Mouse (Mus musculus): ENCODE data around the gene Vamp5. TPM values are rescaled to one million over a fixed set of nuclear protein-coding genes. Genes with fewer than 3 reads are reported as not detected.

Vamp5 gene
- polyA plus RNA-seq, 1 experiment, result 5.3 TPM

DNA sequence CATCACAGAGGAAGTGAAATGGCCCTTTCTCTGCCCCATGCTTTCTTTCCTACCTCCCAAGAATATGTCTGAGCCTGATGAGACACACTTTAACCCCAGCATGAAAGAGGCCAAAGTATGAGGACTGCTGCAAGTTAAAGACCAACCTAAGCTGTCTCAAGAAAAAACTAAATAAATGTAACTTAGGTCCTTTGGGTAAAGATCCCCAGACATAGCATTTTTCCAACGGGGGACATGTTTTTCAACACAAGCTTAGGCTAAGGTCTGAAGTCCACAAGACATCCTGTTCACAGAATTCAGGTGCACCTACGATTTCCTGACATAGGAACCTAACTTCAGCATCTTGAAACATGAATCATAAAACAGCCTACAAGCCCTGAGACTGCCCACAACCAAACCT, 30.1 kb downstream of the Vamp5 start:
- TF ChIP-seq POLR2A (IDR thresholded peaks at IDR 0.05; ENCODE audit: borderline replicate concordance, low read depth, low read length) (no peak), CTCF (IDR thresholded peaks at IDR 0.05; ENCODE audit: low read depth, low read length) (no peak)
- Histone ChIP-seq H3K4me3 (ENCODE audit: insufficient read depth, low read length) (no peak overlapping the region), H3K27ac (ENCODE audit: insufficient read depth, low read depth, low read length) (peak overlapping the region; percentile 15; the same call in 1 of the 2 replicates), H3K4me1 (ENCODE audit: control insufficient read depth, insufficient read depth, low read length) (peaks cover 50% of the 10 kb centered on the region)

DNA sequence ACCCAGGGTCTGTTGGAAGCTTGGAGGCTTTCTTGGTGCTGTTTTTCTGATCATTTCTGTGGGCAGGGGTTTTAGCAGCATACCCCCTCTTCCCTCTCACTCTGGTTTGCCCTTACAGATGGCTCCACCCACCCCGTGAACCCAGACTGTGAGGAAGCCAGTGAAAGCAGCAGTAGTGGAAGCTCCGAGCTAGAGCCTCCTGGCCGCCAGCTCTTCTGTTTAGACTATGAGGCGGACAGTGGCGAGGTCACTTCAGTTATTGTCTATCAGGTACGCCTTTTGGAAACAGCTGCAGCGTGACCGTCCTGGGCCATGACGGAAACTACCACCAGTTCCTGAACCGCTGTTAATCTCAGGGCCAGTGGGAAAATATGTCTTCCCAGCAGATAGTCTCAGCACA, 31.9 kb downstream of the Vamp5 start:
- peaks cover 47% of the 10 kb centered on the region for H3K4me1 ChIP-seq (ENCODE audit: control insufficient read depth, insufficient read depth, low read length)
- H3K27ac ChIP-seq (ENCODE audit: insufficient read depth, low read depth, low read length), result peak overlapping the region; percentile 40

DNA sequence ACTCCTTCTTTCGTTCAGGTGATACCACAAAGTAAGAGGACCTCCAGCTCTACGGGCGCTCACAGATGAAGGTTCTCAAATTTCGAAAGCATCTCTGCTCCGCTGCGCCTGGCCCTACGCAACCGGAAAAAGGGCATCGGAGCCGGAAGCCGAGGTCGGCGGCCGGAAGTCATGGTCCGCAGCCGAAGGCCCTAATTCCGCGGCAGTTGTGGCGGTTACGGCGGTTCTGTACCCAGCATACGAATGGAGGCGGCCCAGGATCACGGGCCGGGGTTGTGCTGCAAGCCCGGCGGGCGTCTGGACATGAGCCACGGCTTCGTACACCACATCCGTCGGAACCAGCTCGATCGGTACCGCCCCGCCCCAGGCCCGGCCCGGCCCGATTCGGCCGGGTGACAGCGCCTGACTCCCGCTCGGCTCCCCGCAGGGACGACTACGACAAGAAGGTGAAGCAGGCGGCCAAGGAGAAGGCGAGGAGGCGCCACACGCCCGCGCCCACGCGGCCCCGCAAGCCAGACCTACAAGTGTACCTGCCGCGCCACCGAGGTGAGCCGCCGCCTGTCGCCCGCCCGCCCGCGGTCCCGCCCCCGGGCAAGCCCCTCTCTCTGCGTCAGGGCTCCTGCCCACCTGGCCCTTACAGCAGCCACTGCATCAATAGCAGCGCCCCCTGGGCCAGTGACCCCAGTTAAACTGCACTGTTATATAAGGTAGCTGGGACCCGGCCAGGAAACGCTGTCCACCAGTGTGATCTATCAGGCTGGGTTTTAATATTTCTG, 32.9 kb downstream of the Vamp5 start, which contains the start of gene 0610030E20Rik:
0610030E20Rik (plus strand) TSS at position 152 of the 776 bp plus-strand sequence.
- H3K4me3 ChIP-seq (ENCODE audit: insufficient read depth, low read length), result peak within 1 kb of the TSS; percentile 88
- peaks cover 39% of the 10 kb centered on the region for H3K4me1 ChIP-seq (ENCODE audit: control insufficient read depth, insufficient read depth, low read length)
- H3K27ac ChIP-seq (ENCODE audit: insufficient read depth, low read depth, low read length), result peak within 1 kb of the TSS; percentile 49
- TF ChIP-seq CTCF (IDR thresholded peaks at IDR 0.05; ENCODE audit: low read depth, low read length) (no peak), POLR2A (IDR thresholded peaks at IDR 0.05; ENCODE audit: borderline replicate concordance, low read depth, low read length) (no peak)

More for the DNA sequence above, 31.9 kb downstream of the Vamp5 start:
- TF ChIP-seq POLR2A (IDR thresholded peaks at IDR 0.05; ENCODE audit: borderline replicate concordance, low read depth, low read length), result no peak
- TF ChIP-seq CTCF (IDR thresholded peaks at IDR 0.05; ENCODE audit: low read depth, low read length), result no peak
- H3K4me3 ChIP-seq (ENCODE audit: insufficient read depth, low read length), result peak overlapping the region; percentile 88

DNA sequence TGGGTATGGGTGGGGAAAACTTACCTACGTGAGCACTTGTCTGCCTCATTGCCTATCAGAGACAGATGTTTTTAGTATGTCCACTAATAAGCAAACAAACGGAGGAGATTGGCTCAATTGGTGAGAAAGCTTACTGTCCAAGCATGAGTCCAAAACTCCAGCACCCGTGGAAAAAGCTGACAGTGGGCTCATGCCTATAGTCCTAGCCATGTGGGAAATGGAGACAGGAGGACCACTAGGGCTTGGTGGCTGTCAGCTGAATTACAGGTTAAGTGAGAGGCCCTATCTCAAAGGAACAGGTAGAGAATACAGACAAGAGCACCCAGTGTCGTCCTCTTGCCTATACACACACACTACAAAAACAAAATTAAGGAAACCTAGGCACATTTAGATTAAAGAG, 34.0 kb downstream of the Vamp5 start:
- Histone ChIP-seq H3K27ac (ENCODE audit: insufficient read depth, low read depth, low read length) (no peak overlapping the region), H3K4me3 (ENCODE audit: insufficient read depth, low read length) (no peak overlapping the region), H3K4me1 (ENCODE audit: control insufficient read depth, insufficient read depth, low read length) (peaks cover 38% of the 10 kb centered on the region)
- TF ChIP-seq CTCF (IDR thresholded peaks at IDR 0.05; ENCODE audit: low read depth, low read length) (no peak), POLR2A (IDR thresholded peaks at IDR 0.05; ENCODE audit: borderline replicate concordance, low read depth, low read length) (no peak)

DNA sequence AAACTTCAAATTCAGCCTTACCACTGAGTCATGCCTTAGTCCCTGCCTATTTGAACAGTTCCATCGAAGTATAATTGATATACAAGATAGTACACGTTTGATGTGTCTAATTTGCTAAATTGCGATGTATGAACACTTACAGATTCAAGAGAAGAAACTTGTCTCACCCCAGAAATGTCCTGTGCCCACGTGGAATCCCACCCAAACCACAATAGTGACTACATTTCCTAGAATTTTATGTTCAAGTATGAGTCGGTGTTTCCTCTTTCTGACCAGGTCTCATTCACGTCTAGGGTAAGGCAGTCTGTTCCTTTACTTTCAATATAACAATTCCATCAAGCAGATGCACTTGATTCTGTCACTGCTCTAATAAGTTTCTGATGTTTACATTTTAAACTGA, 34.6 kb downstream of the Vamp5 start:
- peak overlapping the region; percentile 20 for H3K27ac ChIP-seq (ENCODE audit: insufficient read depth, low read depth, low read length)
- H3K4me1 ChIP-seq (ENCODE audit: control insufficient read depth, insufficient read depth, low read length), result peaks cover 35% of the 10 kb centered on the region
- no peak for TF ChIP-seq POLR2A (IDR thresholded peaks at IDR 0.05; ENCODE audit: borderline replicate concordance, low read depth, low read length)
- no peak for TF ChIP-seq CTCF (IDR thresholded peaks at IDR 0.05; ENCODE audit: low read depth, low read length)
- H3K4me3 ChIP-seq (ENCODE audit: insufficient read depth, low read length), result no peak overlapping the region

DNA sequence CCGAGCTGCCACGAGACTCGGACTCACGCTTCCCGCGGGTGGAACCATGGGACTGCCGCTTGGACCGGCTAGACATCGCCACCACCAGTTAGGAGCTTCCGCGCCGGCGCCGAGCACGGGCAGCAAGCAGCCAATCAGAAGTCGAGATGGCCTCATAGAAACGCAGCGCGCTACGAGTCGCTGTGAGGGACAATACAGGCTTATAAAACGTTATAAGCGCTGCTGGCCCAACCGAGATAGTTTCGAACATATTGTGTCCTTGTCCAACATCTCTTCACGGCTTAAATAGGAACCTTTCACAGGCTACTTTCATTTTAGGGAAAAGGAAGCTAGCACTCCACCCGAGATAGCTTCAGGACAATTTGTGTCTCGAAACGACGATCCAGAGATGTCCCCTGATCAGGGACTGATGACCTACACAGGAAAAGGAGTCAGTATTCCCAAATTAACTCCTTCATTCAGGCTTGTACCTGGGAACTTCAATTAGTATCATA, 35.1 kb downstream of the Vamp5 start, which contains the start of gene Usp39:
Usp39 (minus strand) TSS at position 111 of the 494 bp plus-strand sequence.
- H3K4me1 ChIP-seq (ENCODE audit: control insufficient read depth, insufficient read depth, low read length), result peaks cover 30% of the 10 kb centered on the region
- TF ChIP-seq CTCF (IDR thresholded peaks at IDR 0.05; ENCODE audit: low read depth, low read length) (no peak), POLR2A (IDR thresholded peaks at IDR 0.05; ENCODE audit: borderline replicate concordance, low read depth, low read length) (no peak)
- H3K4me3 ChIP-seq (ENCODE audit: insufficient read depth, low read length), result peak within 1 kb of the TSS; percentile 89
- H3K27ac ChIP-seq (ENCODE audit: insufficient read depth, low read depth, low read length), result peak within 1 kb of the TSS; percentile 22

DNA sequence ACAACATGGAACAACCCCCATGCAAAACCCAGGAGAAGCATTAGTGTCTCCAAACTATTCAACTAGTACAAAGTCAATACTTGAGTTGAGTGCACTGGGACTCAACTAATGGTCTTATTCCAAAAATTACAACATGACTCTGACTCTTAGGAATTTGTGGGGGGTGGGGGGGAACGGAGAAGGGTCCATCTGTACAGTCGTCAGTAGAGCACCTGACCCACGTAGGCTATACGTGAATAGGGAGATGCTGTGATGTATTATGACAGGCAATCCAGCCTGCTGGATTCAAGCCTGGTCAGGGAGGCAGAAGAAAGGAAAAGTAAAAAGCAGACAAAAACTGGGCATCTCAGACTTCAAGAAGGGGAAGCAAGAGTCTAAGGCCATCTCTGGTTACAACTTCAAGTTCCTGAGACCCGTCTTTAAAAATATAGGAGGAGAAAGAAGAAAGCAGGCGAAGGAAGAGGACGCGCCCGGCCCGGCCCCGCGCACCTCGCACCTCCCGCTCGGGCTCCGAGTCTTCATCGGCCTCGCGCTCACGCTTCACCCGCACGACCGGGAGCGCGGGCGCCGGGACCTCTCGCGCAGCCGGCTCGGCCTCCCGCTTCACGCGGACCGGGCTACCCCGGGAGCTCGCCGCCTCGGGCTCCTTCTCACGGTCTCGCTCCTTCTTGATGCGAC, 35.7 kb downstream of the Vamp5 start:
- Histone ChIP-seq H3K4me1 (ENCODE audit: control insufficient read depth, insufficient read depth, low read length) (peaks cover 24% of the 10 kb centered on the region), H3K27ac (ENCODE audit: insufficient read depth, low read depth, low read length) (peak overlapping the region; percentile 22), H3K4me3 (ENCODE audit: insufficient read depth, low read length) (peak overlapping the region; percentile 89)
- TF ChIP-seq POLR2A (IDR thresholded peaks at IDR 0.05; ENCODE audit: borderline replicate concordance, low read depth, low read length) (no peak), CTCF (IDR thresholded peaks at IDR 0.05; ENCODE audit: low read depth, low read length) (no peak)

DNA sequence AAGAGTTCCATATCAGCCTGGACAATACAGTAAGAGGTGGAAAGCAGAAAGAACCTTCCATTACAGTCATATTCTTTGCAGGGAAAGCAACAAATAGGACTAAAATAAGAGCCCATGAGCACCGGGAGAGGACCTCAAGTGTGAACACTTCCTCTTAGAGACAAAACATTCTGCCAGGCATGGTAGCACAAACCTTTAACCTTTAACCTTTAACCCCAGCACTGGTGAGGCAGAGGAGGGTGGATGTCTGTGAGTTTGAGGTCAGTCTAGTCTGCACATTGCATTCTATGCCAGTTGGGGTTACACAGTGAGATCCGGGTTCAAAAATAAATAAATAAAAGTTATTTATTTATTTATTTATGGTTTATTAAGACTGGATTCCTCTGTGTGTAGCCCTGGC, 39.8 kb downstream of the Vamp5 start:
- Histone ChIP-seq H3K4me1 (ENCODE audit: control insufficient read depth, insufficient read depth, low read length) (peaks cover 3% of the 10 kb centered on the region), H3K27ac (ENCODE audit: insufficient read depth, low read depth, low read length) (no peak overlapping the region), H3K4me3 (ENCODE audit: insufficient read depth, low read length) (no peak overlapping the region)
- TF ChIP-seq CTCF (IDR thresholded peaks at IDR 0.05; ENCODE audit: low read depth, low read length), result no peak
- TF ChIP-seq POLR2A (IDR thresholded peaks at IDR 0.05; ENCODE audit: borderline replicate concordance, low read depth, low read length), result no peak

DNA sequence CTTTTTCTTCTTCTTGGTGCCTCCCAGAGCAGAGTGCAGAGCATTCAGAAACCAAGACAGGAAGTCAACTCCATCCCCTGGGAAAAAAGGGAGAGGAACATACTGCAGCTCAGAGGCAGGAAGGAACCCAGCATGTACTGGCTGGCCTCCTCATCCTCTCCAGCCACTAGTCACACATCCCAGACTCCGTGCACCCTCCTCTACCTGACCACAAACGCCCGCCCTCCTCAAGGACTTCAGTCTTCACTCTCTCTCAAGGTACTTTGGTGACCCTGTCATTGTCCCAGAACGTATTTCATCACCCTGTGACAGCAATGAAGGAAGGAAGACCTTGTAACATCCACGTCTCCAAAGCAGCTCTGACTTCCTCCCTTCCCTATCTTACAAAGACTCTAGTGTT, 47.2 kb downstream of the Vamp5 start:
- peaks cover 9% of the 10 kb centered on the region for H3K4me1 ChIP-seq (ENCODE audit: control insufficient read depth, insufficient read depth, low read length)
- TF ChIP-seq POLR2A (IDR thresholded peaks at IDR 0.05; ENCODE audit: borderline replicate concordance, low read depth, low read length) (no peak), CTCF (IDR thresholded peaks at IDR 0.05; ENCODE audit: low read depth, low read length) (no peak)
- H3K27ac ChIP-seq (ENCODE audit: insufficient read depth, low read depth, low read length), result no peak overlapping the region
- no peak overlapping the region for H3K4me3 ChIP-seq (ENCODE audit: insufficient read depth, low read length)

DNA sequence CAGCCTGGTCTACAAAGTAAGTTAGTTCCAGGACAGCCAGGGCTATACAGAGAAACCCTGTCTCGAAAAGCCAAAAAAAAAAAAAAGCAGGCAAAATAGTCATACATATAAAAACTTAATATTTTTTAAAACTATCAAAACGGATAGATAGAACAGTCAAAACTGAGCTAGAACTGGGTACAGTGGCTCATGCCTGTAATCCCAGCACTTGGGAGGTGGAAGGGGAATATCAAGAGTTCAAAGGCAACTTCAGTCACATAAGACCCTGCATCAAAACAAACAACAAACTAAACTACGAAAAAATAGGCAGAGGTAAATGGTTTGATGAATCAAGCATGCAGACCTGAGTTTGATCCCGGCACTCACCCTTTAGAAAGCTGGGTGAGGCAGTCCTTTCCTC, 50.1 kb downstream of the Vamp5 start:
- Histone ChIP-seq H3K4me3 (ENCODE audit: insufficient read depth, low read length) (no peak overlapping the region), H3K27ac (ENCODE audit: insufficient read depth, low read depth, low read length) (no peak overlapping the region), H3K4me1 (ENCODE audit: control insufficient read depth, insufficient read depth, low read length) (peaks cover 9% of the 10 kb centered on the region)
- no peak for TF ChIP-seq CTCF (IDR thresholded peaks at IDR 0.05; ENCODE audit: low read depth, low read length)
- no peak for TF ChIP-seq POLR2A (IDR thresholded peaks at IDR 0.05; ENCODE audit: borderline replicate concordance, low read depth, low read length)
